Mouse (Mus musculus) liver, embryonic 14.5 days (tissue): ENCODE data around the gene Stat3.

Source experiments
- CTCF ChIP-seq: IDR thresholded peaks from 2 replicates; pipeline ENCODE4 v1.5.1; 2016; ENCODE audit warnings: antibody characterized with exemption, low read depth, control low read depth
- EP300 ChIP-seq: IDR thresholded peaks from 2 replicates; pipeline ENCODE4 v1.6.1; 2016; ENCODE audit warnings: antibody characterized with exemption, low read depth

GRCm38 (mm10) chr11:100930611-100931010, 8.7 kb downstream of the Stat3 start:
- no peak for TF ChIP-seq CTCF
- TF ChIP-seq EP300 = no peak
